Mouse (Mus musculus) adrenal gland, postnatal 4 days (tissue): ENCODE data around the gene Tmem213. TPM values are rescaled to one million over a fixed set of nuclear protein-coding genes. Genes with fewer than 3 reads are reported as not detected.

ENCODE experiments used
- DNase-seq, 2 experiments: peaks; one replicate each; pipeline ENCODE4 v3.0.0; 2021 to 2022; ENCODE audit warnings: low spot score in 2 of 2, mixed read lengths in 2 of 2
- long read RNA-seq, 2 experiments: library from polyadenylated mRNA; stranded (forward); transcript quantifications; one replicate each; pipeline ENCODE4 v2.0.0; 2021
- total RNA-seq, 2 experiments: library from RNA; stranded (reverse); gene quantifications; 2 replicates each; pipeline ENCODE4 v1.2.3; 2021

The Tmem213 gene
- total RNA-seq, result 10 to 100 TPM in 1 of 2 experiments, not detected in 1; 13.9 TPM
- long read RNA-seq, experiment 1, result 0 reads
- long read RNA-seq, experiment 2, partial matches to known transcripts, result 0 of 3 reads
- long read RNA-seq, experiment 2, other reads (novel, unspliced or antisense), result 0 of 3 reads

DNA sequence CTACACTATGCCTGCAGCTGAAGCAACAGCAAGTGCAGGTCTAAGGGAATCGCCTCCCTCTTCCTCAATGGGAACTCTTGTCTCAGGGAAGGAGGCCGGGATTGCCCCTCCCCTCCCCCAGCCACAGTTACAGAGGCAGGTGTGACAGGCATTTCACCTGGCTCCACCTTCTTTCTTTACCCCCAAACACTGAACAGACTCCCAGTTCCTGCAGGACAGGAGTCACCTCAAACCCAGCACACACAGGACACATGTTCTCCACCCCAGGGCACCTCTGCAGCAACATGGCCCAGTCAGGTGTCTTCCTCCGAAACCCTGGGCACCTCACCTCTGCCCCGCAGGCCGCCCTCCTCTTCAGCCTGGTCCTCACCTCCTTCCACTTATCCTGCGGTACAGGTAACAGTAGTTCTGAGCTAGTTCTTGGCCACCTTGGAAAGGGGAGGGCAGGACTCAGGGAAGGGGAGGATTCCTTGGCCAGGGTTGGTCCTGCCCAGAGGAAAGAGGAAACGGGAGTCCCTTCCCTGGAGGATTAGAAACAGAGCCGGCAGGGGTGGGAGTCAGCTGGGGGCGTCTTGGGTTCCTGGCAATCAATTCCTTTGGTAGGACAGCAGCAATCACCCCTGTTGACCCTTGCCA is at the start of gene Tmem213:
Gene Tmem213 (plus strand): TSS at position 96 of the 636 bp plus-strand sequence.
- DNase-seq, result no peak

DNA sequence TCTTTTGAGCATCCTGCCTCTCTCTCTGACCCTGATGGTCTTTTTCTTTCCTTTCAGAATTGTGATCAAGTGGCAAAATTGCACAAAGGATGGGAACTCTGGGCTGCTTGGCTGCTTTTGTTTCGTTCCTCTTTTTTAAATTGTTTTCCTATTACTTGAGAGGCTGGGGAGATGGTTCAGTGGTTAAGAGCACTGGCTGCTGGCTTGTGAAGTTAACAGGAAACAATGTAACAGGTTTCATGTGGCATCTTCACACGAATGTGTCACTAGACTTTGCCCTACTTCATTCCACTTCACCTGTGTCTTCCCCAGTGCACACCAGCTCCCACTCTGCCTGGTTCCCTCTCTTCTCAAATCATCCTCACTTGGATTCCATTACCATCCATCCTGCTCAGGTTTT is 44.4 kb upstream of the Tmem213 start:
- no peak for DNase-seq

DNA sequence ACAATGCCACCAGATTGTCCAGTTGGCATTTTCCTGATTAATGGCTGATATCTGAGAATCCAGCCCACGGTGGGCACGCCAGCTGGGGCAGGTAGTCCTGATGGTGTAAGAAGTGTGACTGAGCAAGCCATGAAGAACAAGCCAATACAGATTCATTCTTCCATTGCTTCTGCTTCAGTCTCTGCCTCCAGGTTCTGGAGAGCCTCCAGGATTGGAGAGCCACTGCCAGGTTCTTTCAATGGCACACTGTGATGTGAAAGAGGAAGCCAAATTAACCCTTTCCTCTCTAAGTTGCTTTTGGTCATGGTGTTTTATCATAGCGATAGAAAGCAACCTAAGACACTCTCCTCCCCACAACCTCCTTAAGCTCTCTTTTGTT is 43.9 kb upstream of the Tmem213 start:
- DNase-seq, result no peak

GRCm38 (mm10) chr6:38065501-38066122 is 43.4 kb upstream of the Tmem213 start:
- no peak for DNase-seq

GRCm38 (mm10) chr6:38066215-38066614 is 42.8 kb upstream of the Tmem213 start:
- peak in 1 of 2 experiments; percentile 24 for DNase-seq

DNA sequence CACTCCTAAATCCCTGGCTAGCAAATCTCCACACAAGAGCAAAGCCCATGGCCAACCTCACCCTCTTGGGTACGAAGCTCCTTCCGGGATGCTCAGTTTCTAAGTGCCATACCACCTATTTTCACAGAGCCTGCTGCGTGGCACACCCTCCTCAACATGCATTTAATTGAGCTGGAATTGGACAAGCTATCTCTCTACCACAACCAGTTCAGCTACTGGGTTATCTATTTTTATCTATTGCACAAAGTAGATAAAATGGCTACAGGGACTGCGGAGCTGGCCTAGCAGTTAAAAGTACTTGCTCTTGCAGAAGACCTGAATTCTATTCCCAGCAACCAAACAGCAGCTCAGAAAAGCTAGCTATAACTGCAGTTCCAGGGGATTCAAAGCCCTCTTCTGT is 37.8 kb upstream of the Tmem213 start:
- no peak for DNase-seq

DNA sequence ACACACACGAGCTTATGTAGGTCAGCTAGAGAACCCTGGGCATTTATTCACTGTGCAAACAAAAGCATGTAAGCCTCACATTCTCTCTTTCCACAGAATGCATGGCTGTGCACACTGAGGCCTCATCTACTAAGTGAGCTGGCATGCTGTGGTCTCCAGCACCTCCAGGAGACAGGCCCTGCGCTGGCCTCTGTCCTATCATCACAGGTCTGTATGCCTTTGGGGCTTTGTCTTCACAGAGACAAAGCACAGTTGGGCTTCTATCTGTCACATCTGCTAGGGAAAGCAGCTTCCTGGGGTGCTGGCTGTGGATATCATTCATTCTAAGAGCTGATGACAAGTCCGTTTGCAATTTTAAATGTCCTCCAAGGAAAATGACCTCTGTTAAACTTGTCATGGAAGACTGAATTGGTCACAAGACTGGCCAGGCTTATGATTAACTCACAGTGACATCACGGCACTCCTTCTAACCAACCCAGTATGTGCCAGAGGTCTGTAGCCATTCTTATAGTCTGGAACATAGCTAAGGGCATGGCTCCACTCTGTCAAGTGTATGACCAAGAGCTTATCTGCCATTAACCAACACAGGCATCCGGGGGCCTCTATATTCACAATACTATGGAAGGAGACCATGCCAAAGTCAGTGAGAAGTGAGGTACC is 36.8 kb upstream of the Tmem213 start:
- DNase-seq, result no peak

DNA sequence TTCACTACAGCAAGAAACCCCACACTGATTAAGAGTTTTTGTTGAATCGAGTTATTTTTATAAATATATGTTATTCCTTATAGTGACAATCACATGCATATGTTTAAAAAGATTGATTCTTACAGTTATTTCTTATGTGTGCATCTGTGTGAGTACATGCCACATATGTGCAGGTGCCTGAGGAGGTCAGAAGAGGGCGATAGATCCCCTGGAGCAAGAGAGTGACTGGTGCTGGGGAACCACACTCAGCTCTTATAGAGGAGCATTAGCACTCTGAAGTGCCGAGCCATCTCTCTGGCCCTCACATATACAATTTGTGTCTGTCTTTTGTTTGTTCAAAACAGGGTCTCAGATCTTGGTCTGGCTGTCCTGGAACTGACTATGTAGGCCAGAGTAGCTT is 35.5 kb upstream of the Tmem213 start:
- no peak for DNase-seq

DNA sequence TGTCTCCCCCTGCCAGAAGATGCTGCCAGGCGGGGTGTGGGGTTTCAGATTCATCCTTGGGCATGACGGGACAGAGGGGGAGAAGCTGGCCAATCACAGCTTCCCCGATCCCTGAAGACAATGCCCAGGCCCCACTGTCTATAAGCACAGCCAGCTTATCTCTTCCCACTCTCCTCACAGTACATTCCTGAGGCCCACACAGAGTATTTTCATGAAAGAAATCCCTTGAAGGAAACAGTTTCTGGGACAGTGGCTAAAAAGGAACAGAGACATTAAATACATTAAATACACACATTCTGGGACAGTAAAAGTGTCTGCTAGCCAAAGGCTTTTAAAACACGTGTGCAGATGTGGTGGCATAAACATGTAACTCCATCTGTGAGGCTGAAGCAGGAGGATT is 28.7 kb upstream of the Tmem213 start:
- no peak for DNase-seq

DNA sequence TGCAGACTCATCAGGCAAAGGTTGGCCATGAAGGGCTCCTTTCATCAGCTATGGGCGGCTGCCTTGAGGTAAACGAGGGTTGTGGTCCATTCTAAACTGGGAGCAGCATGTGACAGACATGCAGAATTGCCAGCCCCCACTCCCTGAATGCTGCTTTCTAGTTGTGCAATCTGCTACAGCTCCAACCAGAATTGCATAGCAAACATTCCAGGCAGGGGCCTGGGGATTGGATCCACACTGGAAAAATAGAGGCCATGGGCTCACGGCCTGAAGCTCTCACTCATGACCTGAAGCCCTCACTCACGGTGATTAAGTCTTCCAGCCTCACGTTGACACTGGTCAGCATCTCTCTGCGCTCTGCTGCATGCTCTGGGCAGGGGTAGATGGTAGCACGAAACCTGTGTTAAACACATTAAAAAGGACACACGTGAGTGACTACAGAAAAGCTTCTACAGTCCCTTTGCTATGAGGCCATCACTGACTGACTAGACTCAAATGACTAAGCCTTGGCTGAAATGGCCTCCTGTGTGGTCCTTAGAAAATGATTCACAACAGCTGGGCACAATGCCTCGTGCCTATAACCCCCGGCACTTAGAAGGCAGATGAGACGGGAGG is 27.2 kb upstream of the Tmem213 start:
- DNase-seq, result no peak

DNA sequence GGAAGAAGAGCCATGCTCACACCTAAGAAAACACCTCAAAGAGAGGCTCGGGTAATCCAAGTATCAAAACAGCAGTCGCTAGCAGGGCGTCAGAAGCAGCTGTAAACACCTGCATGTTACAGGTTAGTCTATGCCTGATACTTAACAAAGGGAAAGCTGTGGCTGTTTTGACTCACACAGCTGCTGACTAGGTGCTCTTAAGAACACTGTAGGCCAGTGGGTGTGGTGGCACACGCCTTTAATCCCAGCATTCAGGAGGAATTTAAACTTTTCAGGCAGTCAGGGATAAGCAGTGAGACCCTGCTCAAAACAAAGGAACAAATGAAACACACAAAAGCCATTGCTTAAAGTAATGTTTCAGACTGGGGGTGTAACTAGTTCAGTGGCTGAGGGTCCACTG is 25.9 kb upstream of the Tmem213 start:
- no peak for DNase-seq

GRCm38 (mm10) chr6:38087242-38088026 is 21.6 kb upstream of the Tmem213 start:
- no peak for DNase-seq

DNA sequence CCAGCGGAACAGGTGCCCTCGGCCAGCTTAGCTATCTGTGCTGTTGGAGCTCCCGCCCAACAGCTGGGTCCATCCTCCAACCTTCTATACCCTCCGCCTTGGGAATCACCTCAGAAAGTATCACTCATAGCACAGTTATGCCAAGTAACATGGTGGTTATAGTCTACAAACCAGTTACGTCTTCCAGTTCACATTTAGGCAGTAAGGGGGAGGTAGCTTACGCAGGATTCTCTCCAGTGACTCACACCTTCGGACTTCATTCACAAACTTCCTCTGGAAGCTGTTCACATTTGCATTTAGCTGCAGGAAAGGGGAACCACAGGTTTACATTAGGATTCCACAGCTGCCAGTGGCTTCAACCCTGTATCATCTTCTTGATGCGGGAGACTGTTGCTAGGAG is 16.5 kb upstream of the Tmem213 start:
- DNase-seq, result no peak

DNA sequence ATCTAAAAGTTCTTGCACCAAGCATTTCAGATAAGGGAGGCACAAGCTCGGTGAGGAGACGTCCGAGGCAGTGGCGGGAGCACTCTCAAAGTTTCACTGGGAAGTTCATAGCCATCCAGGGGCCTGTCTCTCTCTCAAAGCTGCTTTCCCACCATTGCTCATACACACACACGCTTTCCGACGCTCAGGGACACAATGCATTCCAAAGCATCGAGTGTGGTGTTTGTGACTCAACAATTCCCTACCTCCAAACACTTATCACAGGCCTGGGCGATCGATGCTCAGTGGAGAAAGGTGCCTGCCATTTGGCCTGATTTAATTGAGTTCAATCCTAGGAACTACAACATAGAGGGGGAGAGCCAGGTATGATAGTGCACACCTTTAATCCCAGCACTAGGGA is 14.4 kb upstream of the Tmem213 start:
- no peak for DNase-seq

DNA sequence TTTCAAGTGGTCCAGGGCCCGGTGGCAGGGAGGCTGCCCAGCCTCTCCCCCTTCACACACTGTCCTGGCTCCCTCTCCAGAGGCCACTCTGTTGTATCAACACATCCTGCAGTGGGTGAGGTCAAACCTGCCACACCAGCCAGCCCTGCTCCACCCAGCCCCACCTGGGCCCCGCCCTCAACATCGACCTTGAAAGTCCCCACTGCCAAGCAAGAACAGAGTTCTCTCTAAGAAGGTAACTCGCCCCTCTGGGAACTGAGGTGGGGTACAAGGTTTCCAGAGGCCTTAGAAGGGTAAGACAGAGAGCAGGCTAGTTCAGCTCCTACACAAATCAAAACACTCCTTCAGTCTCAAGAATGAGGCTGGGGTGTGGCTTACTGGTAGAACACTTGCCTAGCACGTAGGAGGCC is 12.1 kb upstream of the Tmem213 start:
- no peak for DNase-seq

DNA sequence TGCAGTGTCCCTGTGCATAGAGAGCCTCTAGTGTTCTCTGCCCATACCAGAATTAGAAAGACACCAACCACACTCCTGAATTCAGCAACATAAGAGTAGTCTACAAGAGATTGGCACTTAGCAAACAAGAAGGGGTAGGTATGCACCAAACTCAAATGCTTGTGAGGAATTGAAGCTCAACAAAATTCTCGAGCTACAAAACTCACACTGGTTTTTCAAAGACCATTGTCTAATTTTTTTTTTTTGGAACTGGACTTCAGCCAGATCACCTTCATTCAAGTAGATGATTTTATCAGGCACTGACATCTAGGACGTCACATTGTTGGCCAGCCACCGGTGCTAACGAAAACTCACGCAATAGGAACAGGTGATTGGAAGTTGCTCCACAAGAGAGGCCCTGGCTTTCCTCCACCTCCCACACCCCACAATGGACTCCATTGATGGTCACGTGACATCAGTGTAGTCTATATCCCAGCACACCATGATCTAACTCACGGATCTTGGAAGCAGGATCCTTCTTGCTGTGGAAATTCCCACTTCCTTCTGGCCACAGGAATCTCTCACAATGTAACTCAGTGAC is 6.7 kb upstream of the Tmem213 start:
- DNase-seq, result no peak

DNA sequence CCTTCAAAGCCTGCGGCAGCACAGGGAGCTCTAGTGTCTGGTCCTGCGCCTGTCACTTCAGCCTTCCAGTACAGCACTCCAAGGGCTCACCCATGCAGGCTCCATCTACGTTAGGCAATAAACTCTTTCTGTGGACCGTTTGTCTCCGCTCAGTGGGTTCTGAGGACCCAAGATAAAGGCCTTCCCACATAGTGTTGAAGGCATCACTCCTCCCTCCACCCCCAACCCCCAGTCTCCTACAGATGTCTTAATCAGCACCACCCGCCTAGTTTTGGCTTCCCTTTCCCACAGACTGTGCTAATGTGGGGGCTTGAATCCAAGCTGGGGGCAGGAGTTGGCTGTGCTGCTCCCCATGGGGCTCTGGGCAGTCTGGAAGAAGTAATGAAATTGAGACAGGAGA is 5.3 kb upstream of the Tmem213 start:
- DNase-seq, result no peak

GRCm38 (mm10) chr6:38105924-38106323 is 3.1 kb upstream of the Tmem213 start:
- no peak for DNase-seq

- DNase-seq, result no peak
Observed at GRCm38 (mm10) chr6:38108449-38108848, 606 bp upstream of the Tmem213 start.

DNA sequence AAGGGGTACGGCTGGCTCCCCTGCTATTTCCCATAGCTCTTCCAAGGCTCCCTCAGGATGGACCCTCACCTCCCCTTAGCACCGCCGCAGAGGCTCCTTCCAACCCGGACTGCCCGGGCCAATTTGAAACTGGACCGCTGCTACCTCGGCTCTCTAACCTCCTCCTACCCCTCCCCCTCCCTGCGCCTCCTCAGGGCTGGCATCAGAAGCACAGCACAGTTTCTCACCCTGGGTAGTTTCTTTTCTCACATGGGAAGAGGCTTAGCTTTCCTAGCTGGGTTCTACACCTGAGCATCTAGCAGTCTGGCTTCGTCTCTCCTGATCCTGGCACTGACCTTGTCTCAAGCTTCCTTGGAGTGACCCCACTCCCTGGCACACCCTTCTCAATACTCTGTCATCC is 816 bp downstream of the Tmem213 start:
- DNase-seq, result no peak

DNA sequence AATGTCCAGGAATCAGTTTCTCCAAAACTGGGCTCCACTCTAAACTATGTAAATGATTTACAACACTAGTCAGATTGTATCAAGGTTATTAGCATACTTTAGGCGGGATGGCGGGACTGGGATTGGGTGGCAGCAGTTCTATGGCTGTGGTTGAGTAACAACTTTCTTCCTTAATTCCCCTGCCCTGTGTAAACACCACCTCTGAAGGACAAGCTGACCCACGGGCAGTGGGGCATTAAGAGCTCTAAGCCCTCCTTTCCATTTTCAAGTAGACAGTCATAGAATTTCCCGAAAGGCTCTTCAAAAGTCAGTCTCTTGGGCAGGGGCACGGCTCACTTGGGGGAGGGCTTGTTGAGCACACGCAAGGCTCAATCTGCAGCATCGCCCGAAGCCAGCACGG is 1.8 kb downstream of the Tmem213 start:
- DNase-seq, result no peak
